Mouse (Mus musculus): Measurements from ENCODE around the gene Gm10964. TPM values are rescaled to one million over a fixed set of nuclear protein-coding genes. Genes with fewer than 3 reads are reported as not detected.

Gm10964 gene
- polyA plus RNA-seq (2015; fragmentation: Nextera tagmentation; extraction: Ambion mirVana): not detected in 2 replicates

DNA sequence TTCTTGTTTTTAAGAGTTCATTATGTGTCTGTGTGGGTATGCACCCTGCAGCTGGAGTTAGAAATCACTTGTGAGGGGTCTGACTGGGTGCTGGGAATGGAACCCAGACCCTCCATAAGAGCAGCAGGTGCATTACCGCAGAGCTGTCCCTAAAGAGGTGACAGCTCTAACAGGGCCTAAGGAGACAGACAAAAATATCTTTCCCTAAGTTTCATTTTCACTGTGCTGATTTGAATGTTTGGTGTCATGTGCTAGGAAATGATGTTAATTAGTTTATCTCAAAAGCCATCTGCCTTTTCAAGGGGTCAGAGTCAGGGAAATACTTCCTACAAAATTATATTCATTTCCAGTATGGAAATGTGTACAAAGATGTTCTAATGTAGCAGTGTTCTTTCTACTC, at the start of gene Gm10964:
TSS of gene Gm10964 (plus strand) at position 38 of the 400 bp plus-strand sequence.
- no peak for DNase-seq (ENCODE audit: low spot score)

DNA sequence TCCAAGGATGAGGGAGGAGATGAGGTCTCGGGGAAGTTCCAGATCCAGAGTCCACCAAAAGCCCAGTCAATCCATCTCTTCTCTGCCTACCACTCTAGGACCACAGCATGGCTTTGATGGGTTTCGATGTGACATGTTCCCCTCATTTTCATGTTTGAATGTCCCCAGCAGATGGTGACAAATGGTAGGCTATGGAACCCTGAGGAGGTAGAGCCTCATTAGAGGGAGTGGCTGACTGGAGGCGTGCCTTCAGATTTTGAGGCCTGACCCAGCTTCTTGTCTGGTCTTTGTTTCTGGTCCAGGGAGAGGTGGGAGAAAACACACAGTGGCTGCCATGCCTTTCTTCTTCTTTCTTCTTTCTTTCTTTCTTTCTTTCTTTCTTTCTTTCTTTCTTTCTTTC, 48.7 kb upstream of the Gm10964 start:
- DNase-seq (ENCODE audit: low spot score): peak; percentile 10

DNA sequence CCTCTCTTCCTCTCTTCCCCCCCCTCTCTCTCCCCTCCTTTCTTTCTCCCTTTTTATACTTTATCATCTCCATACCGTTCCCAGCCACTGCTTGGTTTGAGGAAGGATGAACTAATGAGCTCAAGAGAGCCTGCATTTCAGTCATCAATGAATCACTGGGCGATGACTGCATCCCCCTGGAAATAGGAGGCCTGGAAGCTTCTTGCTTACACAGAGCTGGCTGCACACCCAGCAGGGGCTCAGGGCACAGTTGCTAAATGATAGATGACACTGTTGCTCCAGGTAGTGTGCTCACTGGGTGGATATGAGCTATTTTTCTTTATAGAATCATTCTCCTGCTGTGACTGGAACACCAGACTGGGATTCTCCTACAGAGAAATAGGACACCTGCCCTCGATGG, 43.6 kb upstream of the Gm10964 start:
- no peak for DNase-seq (ENCODE audit: low spot score)

DNA sequence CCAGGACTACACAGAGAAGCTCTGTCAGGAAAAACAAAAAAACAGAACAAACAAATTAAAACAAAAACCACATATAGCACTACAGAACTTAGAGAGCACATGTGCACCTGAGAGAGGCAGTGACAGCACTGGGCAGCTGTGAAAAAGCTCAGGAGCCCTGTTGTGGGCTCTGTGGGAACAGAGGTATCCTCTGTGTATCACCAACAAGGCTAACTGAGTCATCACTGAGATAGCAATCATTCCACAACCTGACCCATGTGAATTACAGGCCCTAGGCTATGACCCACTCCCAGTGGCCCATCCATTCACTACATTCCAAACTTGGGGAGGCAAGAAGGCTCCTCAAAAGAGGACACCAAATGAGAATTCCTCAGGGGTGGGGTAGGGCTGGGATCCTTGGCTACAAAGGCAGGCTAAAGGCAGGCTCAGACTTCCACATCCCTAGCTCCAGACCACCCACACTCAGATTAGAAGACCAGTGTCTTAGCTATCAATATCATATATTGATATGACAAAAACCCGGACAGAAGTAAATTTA, 42.7 kb upstream of the Gm10964 start:
- DNase-seq (ENCODE audit: low spot score): no peak

DNA sequence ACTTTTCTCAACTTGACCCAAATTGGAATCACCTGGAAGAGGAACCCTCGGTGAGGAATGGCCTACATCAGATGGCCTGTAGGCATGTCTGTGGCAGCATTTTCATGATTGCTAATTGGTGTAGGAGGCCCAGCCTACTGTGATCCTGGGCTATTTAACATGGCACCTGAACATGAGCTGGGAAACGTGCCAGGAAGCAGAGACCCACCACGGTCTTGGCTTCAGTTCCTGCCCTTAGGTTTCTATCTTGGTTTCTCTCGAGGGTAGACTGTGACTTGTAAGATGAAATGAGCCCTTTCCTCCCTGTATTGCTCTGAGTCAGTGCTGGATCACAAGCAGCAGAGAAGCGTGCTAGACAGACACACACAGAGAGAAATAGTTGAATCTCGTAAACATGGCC, 34.5 kb upstream of the Gm10964 start:
- no peak for DNase-seq (ENCODE audit: low spot score)

DNA sequence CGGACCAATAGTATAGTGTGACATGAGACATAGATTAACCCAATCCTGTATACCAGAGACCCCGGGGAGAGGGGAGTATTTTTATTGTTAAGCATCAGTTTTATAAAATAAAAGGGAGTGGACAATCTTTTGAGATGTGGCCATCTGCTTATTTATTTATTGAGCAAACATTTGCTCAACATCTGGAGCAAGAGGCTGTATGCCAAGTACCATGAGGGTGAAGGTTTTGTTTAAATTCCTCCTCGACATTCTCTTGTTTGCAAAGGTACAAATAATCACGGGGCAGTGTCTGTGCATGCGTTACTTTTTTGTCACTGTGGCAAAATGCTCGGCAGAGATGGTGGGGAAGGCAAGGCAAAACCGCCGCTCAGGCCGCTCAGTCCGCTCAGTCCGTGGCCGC, 33.7 kb upstream of the Gm10964 start:
- no peak for DNase-seq (ENCODE audit: low spot score)

DNA sequence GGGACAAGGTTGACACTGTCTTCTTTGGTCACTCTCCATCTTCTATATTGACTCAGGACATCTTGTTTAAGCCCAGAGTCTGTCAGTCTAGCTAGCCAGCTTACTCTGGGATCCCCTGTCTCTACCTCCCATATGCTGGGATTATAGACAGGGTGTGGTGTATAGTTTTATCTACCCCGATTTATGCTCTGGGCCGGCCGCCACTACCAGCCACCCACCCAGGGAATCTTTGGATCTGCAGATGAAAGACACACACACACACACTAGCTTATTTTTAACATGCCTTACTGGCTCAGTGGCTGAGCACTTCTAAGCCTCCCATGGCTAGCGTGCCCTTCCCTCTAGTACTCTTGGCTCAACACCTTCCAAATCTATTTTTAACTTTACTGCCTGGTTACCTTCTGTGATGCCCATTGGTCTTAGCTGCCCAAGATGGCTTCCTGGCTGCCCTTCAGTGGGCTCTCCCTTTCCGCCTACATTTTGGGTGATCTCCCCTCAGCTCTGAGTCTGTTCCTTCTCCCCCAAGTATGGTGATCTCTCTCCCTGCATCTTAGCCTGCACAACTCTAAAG, 29.6 kb upstream of the Gm10964 start:
- DNase-seq (ENCODE audit: low spot score): no peak

DNA sequence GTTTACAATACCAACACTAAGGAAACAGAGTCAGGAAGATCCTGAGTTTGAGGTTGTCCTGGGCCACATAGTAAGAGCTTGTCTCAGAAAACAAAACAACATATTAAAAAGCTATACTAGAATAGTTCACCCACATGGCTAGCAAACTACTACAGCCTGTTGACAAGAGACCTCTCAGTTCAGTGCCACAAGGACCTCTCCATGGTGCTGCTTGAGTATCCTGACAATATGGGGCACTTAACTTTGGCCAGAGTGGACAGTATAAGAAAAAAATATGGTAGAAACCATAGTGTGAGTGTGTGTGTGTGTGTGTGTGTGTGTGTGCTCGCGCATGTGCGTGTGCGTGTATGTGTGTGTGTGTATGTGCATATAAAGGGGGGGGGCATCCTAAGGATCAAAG, 27.0 kb upstream of the Gm10964 start:
- DNase-seq (ENCODE audit: low spot score): no peak

DNA sequence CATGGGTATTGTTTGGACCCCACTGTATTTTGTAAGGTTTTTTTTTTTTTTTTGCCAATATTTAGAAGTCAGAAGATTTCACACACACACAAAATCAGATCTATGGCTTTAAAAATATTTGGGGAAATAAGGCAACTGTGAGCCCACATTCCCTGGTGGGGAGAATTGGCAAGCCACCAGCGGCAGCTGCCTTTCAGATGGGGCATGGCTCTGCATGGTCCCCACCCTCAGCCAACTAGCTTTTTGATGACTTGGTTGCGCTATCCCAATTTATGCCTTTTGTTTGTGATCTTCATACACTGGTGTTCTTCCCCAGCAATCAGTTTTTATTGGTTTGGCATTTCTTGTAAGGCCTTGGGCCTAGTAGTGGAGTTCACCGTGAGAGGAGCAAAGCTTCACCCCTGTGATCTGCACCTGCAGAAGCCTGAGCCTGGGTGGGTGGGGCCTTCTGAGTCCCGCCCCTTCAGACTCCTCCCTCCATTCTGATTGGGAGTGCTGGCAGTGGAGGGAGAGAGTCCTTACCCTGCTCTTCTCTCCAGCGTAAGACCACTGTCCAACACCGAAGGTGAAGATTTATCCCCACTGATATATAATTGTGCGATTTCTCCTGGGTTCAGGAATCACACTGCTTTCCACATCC, 24.8 kb upstream of the Gm10964 start:
- peak; percentile 42 for DNase-seq (ENCODE audit: low spot score)

DNA sequence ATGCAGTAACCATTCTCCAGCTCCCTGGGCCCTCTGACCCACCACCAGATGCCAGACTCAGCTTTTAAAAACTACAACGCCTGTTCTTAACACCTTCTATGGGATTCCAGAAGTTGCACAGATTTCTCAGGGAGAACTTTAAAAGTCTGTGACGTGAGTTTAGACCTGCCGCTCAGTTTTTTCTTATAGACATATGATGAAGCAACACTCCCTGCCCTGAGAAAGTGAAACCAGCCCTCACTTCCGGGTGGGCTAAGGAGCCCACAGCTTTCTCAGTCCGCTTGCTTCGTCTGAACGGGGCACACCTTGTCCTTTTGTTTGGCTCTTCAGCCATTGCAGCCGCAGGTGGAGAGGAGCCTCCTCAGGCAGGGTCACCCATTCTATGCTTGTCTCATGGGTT, 24.2 kb upstream of the Gm10964 start:
- no peak for DNase-seq (ENCODE audit: low spot score)

DNA sequence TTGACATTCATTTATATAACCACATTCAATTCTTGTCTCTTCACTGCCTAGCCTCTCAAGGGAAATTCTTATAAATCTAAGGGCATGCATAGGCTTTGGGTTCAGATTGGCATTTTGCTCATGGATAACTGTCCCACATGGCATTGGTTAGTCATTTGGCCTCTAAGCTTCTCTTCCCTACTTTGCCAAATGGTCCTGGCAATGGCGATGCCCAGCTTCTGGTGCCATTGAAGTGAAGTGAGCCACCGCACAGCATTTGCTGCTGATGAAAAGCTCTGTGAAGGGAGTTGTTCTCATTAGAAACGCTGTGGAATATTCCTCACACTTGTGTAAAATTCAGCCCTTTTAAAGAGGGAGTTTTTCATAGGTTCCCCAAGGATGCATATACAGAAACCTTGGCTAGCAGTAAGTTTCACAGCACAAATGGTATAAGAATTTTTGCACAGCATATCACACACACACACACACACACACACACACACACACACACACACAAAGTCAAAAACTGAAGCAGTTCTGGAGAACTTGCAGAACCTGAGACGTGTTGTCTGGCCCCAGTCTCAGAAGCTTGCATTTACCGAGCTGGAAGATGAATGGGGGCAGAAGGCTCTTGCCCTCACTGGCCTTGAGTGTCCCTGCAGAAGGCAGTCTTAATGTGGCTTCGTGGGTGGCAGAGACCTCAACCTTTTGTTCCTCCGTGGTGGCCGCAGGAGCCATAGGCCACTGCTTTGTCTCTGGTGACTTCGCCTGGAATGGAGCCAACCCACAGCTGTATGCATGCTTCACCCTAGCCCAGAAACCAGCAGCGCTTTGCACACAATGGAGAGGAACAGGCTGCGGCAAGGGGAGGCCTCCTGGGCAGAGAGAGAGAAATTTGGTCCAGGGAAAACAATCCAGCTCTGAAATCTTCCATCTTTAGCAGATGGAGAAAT, 23.1 kb upstream of the Gm10964 start:
- no peak for DNase-seq (ENCODE audit: low spot score)

DNA sequence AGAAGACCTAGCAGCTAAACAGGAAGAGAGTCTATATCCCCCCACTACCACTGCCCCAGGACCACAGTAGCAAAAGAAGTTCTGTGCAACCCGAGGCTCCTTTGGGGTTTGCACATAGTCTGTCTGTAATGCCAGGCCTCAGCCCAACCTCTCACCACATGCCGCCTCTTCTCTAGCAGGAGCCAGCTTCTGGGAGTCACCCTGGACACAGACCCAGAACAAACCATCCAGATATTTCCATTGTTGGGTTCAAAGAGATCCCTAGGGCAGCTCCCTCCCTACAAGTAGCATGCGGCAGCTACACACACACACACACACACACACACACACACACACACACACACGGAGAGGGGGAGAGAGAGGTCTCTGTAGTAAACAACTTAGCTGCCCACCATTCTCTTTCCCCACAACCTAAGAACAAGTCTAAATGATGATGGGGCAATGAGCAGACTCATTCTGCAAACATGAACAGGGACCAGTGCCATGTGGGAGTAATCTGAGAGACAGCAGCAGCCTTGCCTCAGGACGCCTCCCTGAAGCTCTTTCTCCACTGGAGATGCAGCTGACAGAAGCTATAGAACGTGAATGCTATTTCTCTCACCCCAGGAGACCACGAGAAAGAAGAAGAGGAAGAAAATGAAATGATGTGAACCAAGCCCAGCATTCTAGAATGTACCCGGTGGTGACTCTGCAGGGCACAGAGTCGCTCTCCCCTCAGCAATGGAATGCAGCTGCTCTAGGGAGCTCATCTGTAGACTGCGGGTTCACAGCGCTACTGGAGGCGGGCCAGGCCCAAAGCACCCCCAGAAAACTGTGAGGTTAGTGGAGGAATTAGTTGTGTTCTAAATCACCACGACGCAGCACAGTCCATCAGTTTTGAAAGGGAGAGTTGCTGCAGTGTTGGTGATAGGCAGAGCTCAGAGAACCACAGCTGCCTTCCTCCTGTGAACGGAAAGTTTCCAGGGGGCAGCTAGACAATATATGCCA, 22.1 kb upstream of the Gm10964 start:
- no peak for DNase-seq (ENCODE audit: low spot score)

DNA sequence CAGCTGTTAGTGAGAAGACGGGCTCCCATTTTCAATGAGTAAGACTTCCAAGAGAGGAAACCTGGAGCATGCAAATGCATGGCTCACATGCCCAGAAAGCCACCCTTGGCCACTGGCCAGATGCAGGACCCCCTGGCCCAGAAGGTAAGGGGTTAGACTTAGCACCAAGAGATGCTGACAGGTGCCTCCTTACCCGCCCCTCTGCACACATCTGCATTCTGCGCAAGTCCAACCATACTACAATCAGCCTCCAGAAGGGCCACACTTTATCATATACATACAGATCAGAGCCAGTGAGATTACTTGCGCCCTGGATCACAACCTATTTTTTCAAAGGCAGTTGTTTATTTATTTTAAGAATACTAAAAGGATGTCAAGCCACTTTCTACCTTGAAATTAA, 20.4 kb upstream of the Gm10964 start:
- no peak for DNase-seq (ENCODE audit: low spot score)

DNA sequence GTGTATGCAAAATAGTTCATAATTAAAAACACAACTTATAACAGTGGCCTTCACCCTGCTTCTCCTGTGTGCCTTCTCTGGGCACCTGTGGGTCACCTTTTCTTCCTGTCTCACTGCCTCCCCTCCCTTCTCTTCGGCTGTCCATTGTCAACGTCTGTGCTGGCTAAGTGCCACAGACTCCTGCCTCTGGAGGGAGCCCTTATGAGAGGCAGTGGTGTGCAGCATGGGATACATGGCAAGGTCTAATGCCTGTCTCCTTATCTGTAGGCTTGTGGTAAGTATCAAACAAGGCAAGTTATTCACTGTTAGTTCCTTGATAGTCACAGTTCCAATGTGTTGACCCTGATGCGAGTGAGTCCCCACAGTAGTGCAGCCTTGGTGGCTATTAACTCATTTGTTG, 15.0 kb upstream of the Gm10964 start:
- no peak for DNase-seq (ENCODE audit: low spot score)

DNA sequence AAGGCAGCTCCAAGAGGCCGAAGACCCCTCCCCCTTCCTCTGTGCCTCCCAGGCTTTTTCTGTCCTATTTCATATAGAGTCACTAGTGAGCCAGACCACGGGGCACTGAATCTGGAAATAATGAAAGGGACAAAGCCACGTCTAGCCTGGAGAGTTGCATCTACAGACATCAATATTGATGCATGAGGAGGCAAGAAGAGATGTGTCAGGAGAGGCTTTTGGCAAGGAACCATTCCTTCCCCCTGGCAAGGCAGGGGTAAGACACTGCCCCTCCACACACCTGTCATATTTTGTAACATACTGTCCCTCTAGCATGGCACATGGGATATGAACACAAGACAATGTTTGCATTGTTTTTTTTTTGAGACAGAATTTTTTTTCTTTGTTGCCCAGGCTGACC, 12.5 kb upstream of the Gm10964 start:
- DNase-seq (ENCODE audit: low spot score): no peak

DNA sequence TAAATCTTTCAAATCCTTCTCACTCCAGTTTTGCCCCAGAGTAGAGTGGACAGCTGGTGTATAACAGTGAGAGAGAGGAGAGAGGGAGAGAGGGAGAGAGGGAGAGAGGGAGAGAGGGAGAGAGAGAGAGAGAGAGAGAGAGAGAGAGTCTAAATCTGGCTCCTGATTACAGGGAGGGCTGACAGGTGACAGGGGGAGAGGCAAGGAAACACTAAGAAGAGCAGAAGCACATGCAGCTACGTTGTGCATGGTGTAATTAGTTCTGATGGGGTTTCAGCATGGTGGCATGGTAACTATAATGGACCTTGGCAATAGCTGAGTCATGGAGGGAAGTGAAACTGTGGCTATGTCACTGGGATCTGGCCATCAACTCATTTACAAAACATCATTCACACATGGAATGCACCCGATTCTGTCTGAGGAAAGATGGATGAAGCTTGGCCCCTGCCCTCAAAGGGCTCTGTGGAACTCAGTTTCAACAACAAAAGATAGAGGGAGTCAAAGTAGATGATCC, 11.3 kb upstream of the Gm10964 start:
- no peak for DNase-seq (ENCODE audit: low spot score)

DNA sequence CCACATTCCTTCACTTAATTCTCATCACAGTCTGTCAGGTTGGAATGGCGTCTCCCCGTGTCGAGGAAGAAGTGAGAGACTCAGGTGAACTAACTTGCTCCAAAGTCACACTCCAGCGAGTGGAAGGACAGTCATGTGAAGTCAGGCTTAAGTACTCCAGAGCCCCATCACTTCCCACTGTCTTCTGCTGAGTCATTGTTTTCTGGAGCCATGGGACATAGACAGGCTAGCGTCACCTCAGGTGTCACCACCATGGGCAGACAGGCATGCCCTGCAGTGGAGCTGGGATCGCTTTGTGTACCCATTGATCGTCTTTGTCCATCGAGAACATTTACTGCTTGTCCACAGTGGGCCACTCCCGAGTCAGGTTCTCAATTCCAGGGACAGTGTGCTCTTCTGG, 9.3 kb upstream of the Gm10964 start:
- DNase-seq (ENCODE audit: low spot score): no peak

DNA sequence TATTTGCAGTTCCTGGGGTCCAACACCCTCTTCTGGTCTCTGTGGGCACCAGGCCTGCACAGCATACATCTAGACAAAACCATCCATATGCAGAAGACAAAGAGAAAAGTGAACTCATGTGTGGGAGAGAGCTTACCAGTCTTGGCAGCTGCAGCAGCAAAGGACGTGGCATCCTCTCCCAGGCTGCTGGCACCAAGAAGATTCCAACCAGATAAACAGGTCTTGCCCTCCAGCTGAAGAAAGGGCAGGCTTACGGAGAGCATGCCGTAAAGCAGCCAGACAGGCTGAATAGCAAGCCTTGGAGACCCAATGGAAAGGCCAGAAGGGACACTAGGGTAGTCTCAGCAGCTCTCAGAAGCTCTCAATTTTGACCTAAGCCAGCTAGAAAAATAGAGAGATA, 7.0 kb upstream of the Gm10964 start:
- no peak for DNase-seq (ENCODE audit: low spot score)

DNA sequence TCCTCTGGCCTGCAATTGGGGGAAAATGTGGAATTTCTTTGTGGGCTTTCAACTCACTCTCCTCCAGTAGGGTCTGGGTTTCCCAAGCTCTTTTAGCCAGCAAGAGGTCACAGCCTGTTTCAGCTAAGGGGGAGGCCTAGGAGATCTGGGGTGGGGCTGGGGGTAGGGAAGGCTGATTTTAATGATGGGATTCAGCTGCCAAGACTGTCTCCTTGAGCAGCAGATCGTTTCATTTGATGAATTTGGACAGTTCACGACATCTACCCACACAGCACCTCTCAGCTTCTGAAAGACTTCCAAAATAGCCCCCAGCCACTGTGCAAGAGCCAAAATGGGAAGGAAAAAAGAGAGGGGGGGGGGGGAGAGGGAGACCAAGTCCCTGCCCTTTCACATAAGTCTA, 6.0 kb upstream of the Gm10964 start:
- DNase-seq (ENCODE audit: low spot score): no peak

DNA sequence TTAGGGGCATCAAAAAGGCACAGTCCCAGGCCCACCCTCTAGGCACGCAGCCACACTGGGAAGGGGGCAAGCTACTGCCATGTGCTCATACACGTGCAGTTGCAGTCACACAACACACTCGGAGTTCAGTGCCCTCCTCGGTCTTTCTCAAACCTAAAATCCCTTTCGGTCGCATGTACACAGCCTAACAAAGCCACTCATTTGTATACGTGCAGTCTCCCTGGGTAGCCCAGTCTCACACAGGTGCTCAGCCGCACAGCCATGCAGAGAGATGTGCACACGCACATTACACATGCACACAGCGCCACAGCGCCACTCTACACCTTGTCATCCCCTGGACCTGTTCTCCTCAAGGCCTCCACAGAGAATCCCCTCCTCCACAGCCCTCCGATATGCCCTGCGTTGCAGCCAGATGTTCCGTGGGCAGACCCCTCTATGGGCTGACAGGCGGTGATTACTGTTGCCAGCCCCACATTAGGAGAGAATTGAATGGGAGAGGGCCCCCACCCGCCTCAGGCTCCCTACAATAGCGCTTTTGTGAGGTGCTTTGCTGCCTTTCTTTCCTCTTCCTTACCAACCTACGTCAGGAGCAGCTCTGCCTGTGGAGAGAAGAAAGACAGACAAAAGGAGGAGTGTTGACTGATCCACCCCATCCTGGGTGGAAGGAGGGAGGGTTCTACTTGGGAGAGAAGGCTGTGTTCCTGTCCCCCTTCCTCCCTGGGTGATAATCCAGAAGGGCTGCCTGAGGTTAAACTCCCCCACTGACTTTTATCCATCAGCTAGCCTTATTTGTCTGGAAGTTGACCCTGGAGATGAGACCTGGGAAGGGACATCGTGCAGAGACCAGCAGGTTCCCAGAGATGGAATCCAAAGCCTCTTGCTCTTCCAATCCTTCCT, 5.1 kb upstream of the Gm10964 start:
- no peak for DNase-seq (ENCODE audit: low spot score)
